Mouse (Mus musculus) left cerebral cortex, adult 11 months (tissue): Measurements from ENCODE around the gene Gm156.
"Not testable (repeated sequence)": the region's sequence is repeated elsewhere in the genome, so short reads cannot be mapped to it uniquely, and the experiment has no call there.

Experiments
- DNase-seq: peaks from one replicate; pipeline ENCODE4 v3.0.0; 2022; ENCODE audit warnings: low spot score

Gene Gm156

GRCm38 (mm10) chr6:129784170-129784569 is at the start of gene Gm156:
TSS of gene Gm156 (minus strand) at chr6:129784270.
- not testable (repeated sequence) for DNase-seq

- no peak for DNase-seq
Observed at GRCm38 (mm10) chr6:129825559-129825958, 41.5 kb upstream of the Gm156 start.

GRCm38 (mm10) chr6:129824004-129824403 is 39.9 kb upstream of the Gm156 start:
- DNase-seq: no peak

GRCm38 (mm10) chr6:129817731-129818130 is 33.7 kb upstream of the Gm156 start:
- no peak for DNase-seq

- DNase-seq: no peak
Observed at GRCm38 (mm10) chr6:129747654-129748032, 36.4 kb downstream of the Gm156 start.

GRCm38 (mm10) chr6:129747016-129747653 is 36.9 kb downstream of the Gm156 start:
- DNase-seq: no peak

- no peak for DNase-seq
Observed at GRCm38 (mm10) chr6:129746151-129746550, 37.9 kb downstream of the Gm156 start.

GRCm38 (mm10) chr6:129740069-129740721 is 43.9 kb downstream of the Gm156 start, which contains the start of gene Klri2:
TSS of gene Klri2 (minus strand) at chr6:129740484.
- no peak for DNase-seq

- DNase-seq: no peak
Observed at GRCm38 (mm10) chr6:129736414-129736813, 47.7 kb downstream of the Gm156 start.

GRCm38 (mm10) chr6:129727237-129727636 is 56.8 kb downstream of the Gm156 start:
- DNase-seq: no peak

- DNase-seq: no peak
Observed at GRCm38 (mm10) chr6:129721390-129721789, 62.7 kb downstream of the Gm156 start.

GRCm38 (mm10) chr6:129720487-129720886 is 63.6 kb downstream of the Gm156 start:
- no peak for DNase-seq

GRCm38 (mm10) chr6:129717032-129717431 is 67.0 kb downstream of the Gm156 start, which contains the start of gene Klri1:
TSS of gene Klri1 (minus strand) at chr6:129717132.
- DNase-seq: no peak
